Mouse (Mus musculus): ENCODE results near the gene Sfn. TPM values are rescaled to one million over a fixed set of nuclear protein-coding genes. Genes with fewer than 3 reads are reported as not detected.
A peak's percentile ranks its signal among the peaks of the same experiment; 100 is the strongest.

Sfn gene
- total RNA-seq, 2 experiments from 2014 or later = 3.1 to 4.3 TPM

- ATAC-seq (replicated peaks; ENCODE audit: poor library complexity, severe bottlenecking) = 0 out of 2 replicates have a peak, but pooled peaks have one; percentile 26
Observed at GRCm38 (mm10) chr4:133622161-133622695, 20.3 kb upstream of the Sfn start.

- ATAC-seq (replicated peaks; ENCODE audit: poor library complexity, severe bottlenecking) = no peak
Observed at GRCm38 (mm10) chr4:133620668-133621067, 18.7 kb upstream of the Sfn start.

GRCm38 (mm10) chr4:133619473-133620136, 17.6 kb upstream of the Sfn start:
- no peak for ATAC-seq (replicated peaks; ENCODE audit: poor library complexity, severe bottlenecking)

GRCm38 (mm10) chr4:133617936-133618335, 16.0 kb upstream of the Sfn start:
- no peak for ATAC-seq (replicated peaks; ENCODE audit: poor library complexity, severe bottlenecking)

- no peak for ATAC-seq (replicated peaks; ENCODE audit: poor library complexity, severe bottlenecking)
Observed at GRCm38 (mm10) chr4:133615416-133615815, 13.4 kb upstream of the Sfn start.

- ATAC-seq (replicated peaks; ENCODE audit: poor library complexity, severe bottlenecking) = no peak
Observed at GRCm38 (mm10) chr4:133614274-133614761, 12.3 kb upstream of the Sfn start.

- no peak for ATAC-seq (replicated peaks; ENCODE audit: poor library complexity, severe bottlenecking)
Observed at GRCm38 (mm10) chr4:133613867-133614266, 11.9 kb upstream of the Sfn start.

- ATAC-seq (replicated peaks; ENCODE audit: poor library complexity, severe bottlenecking) = no peak
Observed at GRCm38 (mm10) chr4:133613026-133613425, 11.1 kb upstream of the Sfn start.

- no peak for ATAC-seq (replicated peaks; ENCODE audit: poor library complexity, severe bottlenecking)
Observed at GRCm38 (mm10) chr4:133612416-133612815, 10.4 kb upstream of the Sfn start.

- ATAC-seq (replicated peaks; ENCODE audit: poor library complexity, severe bottlenecking) = no peak
Observed at GRCm38 (mm10) chr4:133611815-133612214, 9.8 kb upstream of the Sfn start.

GRCm38 (mm10) chr4:133609719-133610118, 7.8 kb upstream of the Sfn start:
- ATAC-seq (replicated peaks; ENCODE audit: poor library complexity, severe bottlenecking) = peak; percentile 86

GRCm38 (mm10) chr4:133607284-133607683, 5.3 kb upstream of the Sfn start:
- ATAC-seq (replicated peaks; ENCODE audit: poor library complexity, severe bottlenecking) = no peak

- ATAC-seq (replicated peaks; ENCODE audit: poor library complexity, severe bottlenecking) = no peak
Observed at GRCm38 (mm10) chr4:133605330-133605729, 3.4 kb upstream of the Sfn start.

- ATAC-seq (replicated peaks; ENCODE audit: poor library complexity, severe bottlenecking) = no peak
Observed at GRCm38 (mm10) chr4:133604856-133605255, 2.9 kb upstream of the Sfn start.

- no peak for ATAC-seq (replicated peaks; ENCODE audit: poor library complexity, severe bottlenecking)
Observed at GRCm38 (mm10) chr4:133604175-133604574, 2.2 kb upstream of the Sfn start.

GRCm38 (mm10) chr4:133603056-133603455, 1.1 kb upstream of the Sfn start:
- ATAC-seq (replicated peaks; ENCODE audit: poor library complexity, severe bottlenecking) = no peak

GRCm38 (mm10) chr4:133600306-133600705, 1.7 kb downstream of the Sfn start:
- ATAC-seq (replicated peaks; ENCODE audit: poor library complexity, severe bottlenecking) = no peak

GRCm38 (mm10) chr4:133599571-133600073, 2.3 kb downstream of the Sfn start:
- ATAC-seq (replicated peaks; ENCODE audit: poor library complexity, severe bottlenecking) = peak; percentile 94

GRCm38 (mm10) chr4:133599116-133599515, 2.9 kb downstream of the Sfn start:
- no peak for ATAC-seq (replicated peaks; ENCODE audit: poor library complexity, severe bottlenecking)

GRCm38 (mm10) chr4:133598616-133599015, 3.4 kb downstream of the Sfn start:
- ATAC-seq (replicated peaks; ENCODE audit: poor library complexity, severe bottlenecking) = no peak

GRCm38 (mm10) chr4:133596084-133596483, 5.9 kb downstream of the Sfn start:
- no peak for ATAC-seq (replicated peaks; ENCODE audit: poor library complexity, severe bottlenecking)

GRCm38 (mm10) chr4:133595538-133595937, 6.4 kb downstream of the Sfn start:
- ATAC-seq (replicated peaks; ENCODE audit: poor library complexity, severe bottlenecking) = no peak
